Mouse (Mus musculus): ENCODE results near the gene Nthl1.

DNA sequence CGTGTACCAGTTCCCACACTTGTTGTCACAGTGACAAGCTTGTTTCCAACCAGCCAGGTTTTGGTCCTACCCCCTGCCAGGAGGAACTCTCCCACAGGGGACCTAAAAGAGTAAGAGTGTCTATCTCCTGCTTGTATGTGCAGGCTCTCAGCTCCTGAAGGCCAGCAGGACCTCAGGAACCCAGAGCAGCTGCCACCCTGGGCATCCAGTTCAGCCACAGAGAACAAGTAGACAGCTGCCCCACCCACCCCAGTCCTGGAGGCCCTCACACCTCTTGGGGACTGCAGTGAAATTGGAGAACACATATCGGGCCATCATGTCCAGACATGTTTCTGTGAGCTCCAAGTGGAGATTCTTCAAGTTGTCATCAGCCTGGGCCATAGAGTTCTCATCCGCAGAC is 27.9 kb upstream of the Nthl1 start:
- TF ChIP-seq CTCF (conservative IDR thresholded peaks at IDR 0.05; ENCODE audit: low read length) = no peak
- TF ChIP-seq NANOG (IDR thresholded peaks at IDR 0.05; ENCODE audit: borderline replicate concordance, low read length) = no peak

All from E14TG2a.4 (cell line).